Mouse (Mus musculus) ES-E14 (cell line): ENCODE measurements around the gene Mttp.

Experiments
- CHD2 ChIP-seq: IDR thresholded peaks from 2 replicates; pipeline ENCODE4 v1.6.1; 2014; ENCODE audit warnings: mild to moderate bottlenecking, low read depth, low read length, inconsistent platforms
- MAFK ChIP-seq: IDR thresholded peaks from 2 replicates; pipeline ENCODE4 v1.6.1; 2014; ENCODE audit warnings: mild to moderate bottlenecking, low read depth, low read length, inconsistent platforms; ENCODE audit not compliant: insufficient read depth
- ZC3H11A ChIP-seq: IDR thresholded peaks from 2 replicates; pipeline ENCODE4 v1.6.1; 2012; ENCODE audit warnings: low read depth, mild to moderate bottlenecking, inconsistent platforms, low read length, borderline replicate concordance
- ZNF384 ChIP-seq: IDR thresholded peaks from 2 replicates; pipeline ENCODE4 v1.6.1; 2012; ENCODE audit warnings: low read depth, low read length, inconsistent platforms

DNA sequence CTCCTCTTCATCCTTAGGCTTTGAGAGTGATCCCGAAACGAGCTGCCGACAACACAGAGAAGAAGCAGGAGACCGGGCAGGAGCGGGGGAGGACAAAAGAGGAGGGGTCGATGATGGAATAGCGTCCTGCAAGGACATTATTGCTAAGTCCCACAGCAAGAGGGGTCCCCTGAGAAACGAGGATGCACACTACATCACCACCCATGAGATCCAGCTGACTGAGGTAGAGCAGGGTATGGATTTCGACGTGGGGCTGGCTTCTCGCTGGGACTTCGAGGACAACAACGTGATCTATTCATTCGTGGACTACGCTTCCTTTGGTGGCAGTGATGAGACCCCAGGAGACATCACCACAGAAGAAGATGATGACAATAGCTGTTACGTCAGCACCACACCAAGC is 78.8 kb downstream of the Mttp start:
- TF ChIP-seq ZC3H11A (no peak), ZNF384 (no peak), CHD2 (no peak), MAFK (no peak)
